Mouse (Mus musculus) forebrain, embryonic 11.5 days (tissue): ENCODE results near the gene Snx11. TPM values are rescaled to one million over a fixed set of nuclear protein-coding genes. Genes with fewer than 3 reads are reported as not detected.

Source experiments
- ATAC-seq: fragments of 200-750 bp; cut with Nextera tagmentation; replicated peaks from 2 replicates; pipeline ENCODE4 v1.8.0; 2017; ENCODE audit warnings: moderate TSS enrichment; ENCODE audit not compliant: low FRiP score
- DNase-seq: peaks from one replicate; pipeline ENCODE4 v3.0.0-alpha.2; 2017; ENCODE audit warnings: low spot score
- H3K27ac ChIP-seq: fragments of 300-500 bp; sonication (generic); 2 replicates; pipeline ENCODE4 v1.5.1; 2014; ENCODE audit warnings: low read depth, low read length
- H3K27me3 ChIP-seq: fragments of 300-500 bp; sonication (generic); 2 replicates; pipeline ENCODE4 v1.6.1; 2014; ENCODE audit warnings: mild to moderate bottlenecking, low read length, mixed read lengths; ENCODE audit not compliant: control insufficient read depth, insufficient read depth
- H3K36me3 ChIP-seq: fragments of 300-500 bp; sonication (generic); 2 replicates; pipeline ENCODE4 v1.6.1; 2014; ENCODE audit warnings: mild to moderate bottlenecking, low read length, moderate library complexity, mixed read lengths; ENCODE audit not compliant: control insufficient read depth, insufficient read depth
- H3K4me1 ChIP-seq: fragments of 300-500 bp; sonication (generic); replicated peaks from 2 replicates; pipeline ENCODE4 v1.6.1; 2014; ENCODE audit warnings: low read length, mixed read lengths; ENCODE audit not compliant: control insufficient read depth, insufficient read depth
- H3K4me2 ChIP-seq: fragments of 300-500 bp; sonication (generic); 2 replicates; pipeline ENCODE4 v1.6.1; 2014; ENCODE audit warnings: low read depth, mild to moderate bottlenecking, low read length, moderate library complexity, mixed read lengths; ENCODE audit not compliant: severe bottlenecking
- H3K4me3 ChIP-seq: fragments of 300-500 bp; sonication (generic); 2 replicates; pipeline ENCODE4 v1.5.1; 2014; ENCODE audit warnings: low read depth, low read length
- H3K9ac ChIP-seq: fragments of 300-500 bp; sonication (generic); 2 replicates; pipeline ENCODE4 v1.6.1; 2014; ENCODE audit warnings: low read length
- H3K9me3 ChIP-seq: fragments of 300-500 bp; sonication (generic); 2 replicates; pipeline ENCODE4 v1.6.1; 2016; ENCODE audit warnings: low read length, mixed read lengths; ENCODE audit not compliant: control insufficient read depth
- WGBS: fragments of 180-500 bp; shearing (Covaris S2); extraction: QIAGEN DNeasy Blood & Tissue Kit; methylation state at CpG from one replicate; pipeline ENCODE4 v1.1.7; 2014; 5-methylcytosine and 5-hydroxymethylcytosine counted together
- polyA plus RNA-seq: library from polyadenylated mRNA; unstranded; fragments of >200 nt; fragmentation: Nextera tagmentation; extraction: Ambion mirVana; gene quantifications from 2 replicates; pipeline ENCODE4 v1.2.1, GENCODE M21; 2014

Snx11 gene
- polyA plus RNA-seq, 1 experiment from 2014 or later: 26.9 TPM

- peaks cover 5% of the 10 kb centered on the region for H3K4me1 ChIP-seq
- H3K4me3 ChIP-seq: no peak overlapping the region
- DNase-seq: no peak
- no peak overlapping the region for H3K4me2 ChIP-seq
- no peak overlapping the region for H3K9ac ChIP-seq
- peaks cover 14% of the 10 kb centered on the region for H3K27me3 ChIP-seq
- no peak overlapping the region for H3K27ac ChIP-seq
- H3K36me3 ChIP-seq: no peaks in the 10 kb centered on the region
- 32% methylated on average over 4 of the region's 4 CpGs for WGBS
- no peak for ATAC-seq
- H3K9me3 ChIP-seq: no peaks in the 10 kb centered on the region
Observed at GRCm38 (mm10) chr11:96732657-96733056, 44.7 kb downstream of the Snx11 start.

- Histone ChIP-seq H3K9ac (no peak overlapping the region), H3K27ac (no peak overlapping the region), H3K9me3 (no peaks in the 10 kb centered on the region), H3K4me2 (no peak overlapping the region), H3K27me3 (0 out of 2 replicates have a peak, but pooled peaks cover 2% of the 10 kb centered on the region), H3K36me3 (no peaks in the 10 kb centered on the region), H3K4me1 (peaks cover 2% of the 10 kb centered on the region), H3K4me3 (no peak overlapping the region)
- 89% methylated on average over 5 of the region's 5 CpGs for WGBS
- ATAC-seq (no peak), DNase-seq (no peak)
Observed at GRCm38 (mm10) chr11:96730327-96730726, 47.0 kb downstream of the Snx11 start.

- H3K4me3 ChIP-seq: no peak overlapping the region
Observed at GRCm38 (mm10) chr11:96729462-96729861, 47.9 kb downstream of the Snx11 start.

GRCm38 (mm10) chr11:96728577-96728976 is 48.8 kb downstream of the Snx11 start:
- H3K4me2 ChIP-seq: no peak overlapping the region
- 38% methylated on average over 2 of the region's 2 CpGs for WGBS
- H3K4me3 ChIP-seq: no peak overlapping the region
- DNase-seq (no peak), ATAC-seq (no peak)
- no peak overlapping the region for H3K27ac ChIP-seq
- no peaks in the 10 kb centered on the region for H3K9me3 ChIP-seq
- no peaks in the 10 kb centered on the region for H3K27me3 ChIP-seq
- peaks cover 2% of the 10 kb centered on the region for H3K4me1 ChIP-seq
- H3K36me3 ChIP-seq: no peaks in the 10 kb centered on the region
- no peak overlapping the region for H3K9ac ChIP-seq

More at GRCm38 (mm10) chr11:96729462-96729861, 47.9 kb downstream of the Snx11 start:
- no peak overlapping the region for H3K27ac ChIP-seq
- no peaks in the 10 kb centered on the region for H3K36me3 ChIP-seq
- ATAC-seq (no peak), DNase-seq (no peak)
- no peak overlapping the region for H3K4me2 ChIP-seq
- 51% methylated on average over 9 of the region's 9 CpGs for WGBS
- H3K4me1 ChIP-seq: peaks cover 2% of the 10 kb centered on the region
- H3K27me3 ChIP-seq: 0 out of 2 replicates have a peak, but pooled peaks cover 2% of the 10 kb centered on the region
- no peaks in the 10 kb centered on the region for H3K9me3 ChIP-seq
- no peak overlapping the region for H3K9ac ChIP-seq

GRCm38 (mm10) chr11:96725833-96726232 is 51.5 kb downstream of the Snx11 start:
- Histone ChIP-seq H3K9me3 (no peaks in the 10 kb centered on the region), H3K27me3 (no peaks in the 10 kb centered on the region), H3K4me3 (no peak overlapping the region), H3K27ac (no peak overlapping the region), H3K4me2 (no peak overlapping the region), H3K36me3 (no peaks in the 10 kb centered on the region), H3K4me1 (peaks cover 2% of the 10 kb centered on the region; the same call in 1 of the 2 replicates), H3K9ac (no peak overlapping the region)
- no peak for ATAC-seq
- DNase-seq: no peak
- WGBS: 84% methylated on average over 1 of the region's 1 CpGs

GRCm38 (mm10) chr11:96718609-96719008 is 58.8 kb downstream of the Snx11 start:
- no peaks in the 10 kb centered on the region for H3K9me3 ChIP-seq
- no peak overlapping the region for H3K9ac ChIP-seq
- DNase-seq: peak; percentile 21
- no peak overlapping the region for H3K4me3 ChIP-seq
- no peaks in the 10 kb centered on the region for H3K36me3 ChIP-seq
- H3K27me3 ChIP-seq: no peaks in the 10 kb centered on the region
- WGBS: 62% methylated on average over 7 of the region's 7 CpGs
- H3K4me1 ChIP-seq: peaks cover 4% of the 10 kb centered on the region; the same call in 1 of the 2 replicates
- no peak overlapping the region for H3K27ac ChIP-seq
- no peak overlapping the region for H3K4me2 ChIP-seq
- ATAC-seq: no peak

Other genes starting within 250 kb of the Snx11 start
- 140 and 150 TPM in 2 replicates for gene Cbx1, start 11.6 kb upstream of the Snx11 start, polyA plus RNA-seq
- gene Nfe2l1, start 52.4 kb upstream of the Snx11 start, polyA plus RNA-seq: 38.6 and 42.9 TPM in 2 replicates
- gene Copz2, start 72.3 kb upstream of the Snx11 start, polyA plus RNA-seq: 33.2 and 33.8 TPM in 2 replicates
- gene Cdk5rap3, start 138.9 kb upstream of the Snx11 start, polyA plus RNA-seq: 83.4 and 94.0 TPM in 2 replicates
- gene Prr15l, start 150.5 kb upstream of the Snx11 start, polyA plus RNA-seq: 0.25 and 0.29 TPM in 2 replicates
- 24.8 and 28.8 TPM in 2 replicates for gene Pnpo, start 166.4 kb upstream of the Snx11 start, polyA plus RNA-seq
- gene Sp2, start 205.4 kb upstream of the Snx11 start, polyA plus RNA-seq: 30.9 and 31.0 TPM in 2 replicates
- gene Sp6, start 235.8 kb upstream of the Snx11 start, polyA plus RNA-seq: 0.17 TPM in 1 of 2 replicates, not detected in the other